Mouse (Mus musculus) retina, adult 2 months (tissue): ENCODE data around the gene Sfi1.
"Not testable (repeated sequence)": the region's sequence is repeated elsewhere in the genome, so short reads cannot be mapped to it uniquely, and the experiment has no call there.

Source experiments
- DNase-seq: peaks from one replicate; pipeline ENCODE4 v3.0.0-alpha.2; 2012; ENCODE audit warnings: low read depth, low spot score

The Sfi1 gene

DNA sequence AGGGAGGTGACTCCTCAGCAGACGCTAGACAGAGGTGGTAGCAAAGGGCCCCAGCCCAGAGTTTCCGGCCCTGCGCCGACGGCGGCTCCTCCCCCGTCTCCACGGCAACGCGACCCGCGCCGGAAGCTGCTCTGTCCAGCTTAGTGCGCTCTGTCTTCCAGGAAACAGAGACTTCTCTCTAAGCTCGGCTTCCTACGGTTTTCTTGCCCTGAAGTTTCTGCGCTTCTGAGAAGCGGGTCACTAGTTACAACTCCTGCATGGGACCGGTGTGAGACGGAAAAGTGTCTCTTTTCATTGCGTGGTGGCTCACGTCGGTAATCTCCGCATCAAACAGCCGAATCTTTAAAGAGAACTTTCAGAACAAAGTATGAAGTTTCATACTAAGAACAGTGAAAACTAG is at the start of gene Sfi1:
Sfi1 (minus strand) TSS at position 101 of the 400 bp plus-strand sequence.
- DNase-seq, result no peak

DNA sequence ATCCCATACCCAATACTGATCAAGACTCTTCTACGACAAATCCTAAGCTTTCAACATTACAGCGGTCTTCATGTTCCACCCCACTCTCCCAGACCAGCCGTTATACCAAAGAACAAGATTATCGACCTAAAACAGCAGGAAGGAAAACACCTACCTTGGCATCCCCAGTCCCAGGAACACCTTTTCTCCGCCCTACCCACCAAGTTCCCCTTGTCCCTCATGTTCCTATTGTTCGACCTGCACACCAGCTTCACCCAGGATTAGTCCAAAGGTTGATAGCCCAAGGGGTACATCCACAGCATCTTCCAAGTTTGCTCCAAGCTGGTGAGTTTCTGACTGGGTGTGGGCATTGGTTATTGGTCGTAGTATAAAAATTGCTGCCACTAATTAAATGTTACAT is 49.1 kb upstream of the Sfi1 start:
- no peak for DNase-seq

DNA sequence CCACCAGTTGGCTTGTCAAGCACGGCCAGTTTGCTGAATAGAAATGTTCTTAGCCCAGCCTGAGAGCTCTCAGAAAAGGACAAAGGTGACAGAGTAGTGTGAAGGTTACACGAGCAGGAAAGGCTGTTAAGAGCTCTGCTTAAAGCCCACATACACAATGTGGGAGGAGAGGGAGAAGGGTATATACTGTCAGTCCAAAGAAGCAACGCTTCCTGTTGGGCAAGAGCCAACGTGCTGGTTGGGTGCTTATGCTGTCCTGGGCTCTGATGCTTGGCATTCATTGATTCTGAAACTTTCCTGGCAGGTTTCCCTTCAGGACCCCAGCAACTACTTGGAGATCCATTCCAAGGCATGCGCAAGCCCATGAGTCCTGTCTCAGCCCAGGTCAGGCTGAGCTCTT is 42.0 kb upstream of the Sfi1 start:
- DNase-seq, result no peak

DNA sequence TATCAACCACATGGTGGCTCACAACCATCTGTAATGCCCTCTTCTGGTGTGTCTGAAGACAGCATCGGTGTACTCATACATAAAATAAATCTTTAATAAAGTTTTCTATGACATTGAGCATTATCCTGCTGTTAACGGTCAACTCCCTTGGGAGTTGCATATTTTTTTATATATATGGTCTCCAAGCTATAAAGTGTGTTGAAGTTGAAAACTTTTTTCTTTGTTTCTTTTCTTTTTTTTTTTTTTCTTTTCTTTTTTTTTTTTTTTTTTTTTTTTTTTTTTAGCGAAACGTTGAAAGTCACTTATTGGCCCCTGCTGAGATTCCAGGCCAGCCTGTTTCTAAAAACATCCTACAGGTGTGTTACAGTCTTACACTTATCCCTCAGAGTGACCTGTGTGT is 40.4 kb upstream of the Sfi1 start:
- no peak for DNase-seq

DNA sequence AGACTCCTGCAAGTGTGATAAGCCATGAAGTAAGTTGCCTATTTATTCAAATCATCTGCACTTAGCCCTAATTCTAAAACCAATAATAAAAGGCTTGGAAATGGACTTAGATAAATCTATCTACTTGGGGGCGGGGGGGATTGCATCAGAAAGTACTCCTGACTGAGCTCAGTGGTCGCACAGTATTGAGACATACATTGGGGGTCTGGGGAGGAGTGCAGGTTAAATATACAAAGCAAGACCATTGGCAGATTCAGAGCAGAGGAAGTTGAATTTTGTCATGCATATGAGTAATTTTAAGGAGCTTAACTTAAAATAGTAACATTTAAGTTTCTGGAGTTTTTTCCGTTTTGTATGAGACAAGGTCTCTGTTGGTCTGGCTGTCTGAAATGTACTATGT is 39.0 kb upstream of the Sfi1 start:
- no peak for DNase-seq

DNA sequence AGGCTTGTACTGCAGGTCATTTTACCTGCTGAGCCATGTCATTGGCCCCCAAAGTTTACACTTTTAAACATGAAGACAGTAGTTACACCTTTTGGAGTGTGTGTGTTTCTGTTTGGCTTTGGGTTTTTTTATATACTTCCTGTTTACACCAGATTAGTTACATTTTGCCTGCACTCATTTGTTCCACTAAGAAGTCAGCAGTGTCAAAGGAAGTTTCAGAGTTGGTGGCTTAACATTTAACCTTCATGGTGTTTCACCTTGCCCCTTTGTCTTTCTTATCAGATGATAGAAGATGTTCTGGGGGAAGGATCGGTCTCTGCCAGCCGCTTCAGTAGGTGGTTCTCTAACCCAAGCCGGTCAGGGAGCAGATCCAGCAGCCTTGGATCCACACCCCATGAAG is 33.9 kb upstream of the Sfi1 start:
- no peak for DNase-seq

DNA sequence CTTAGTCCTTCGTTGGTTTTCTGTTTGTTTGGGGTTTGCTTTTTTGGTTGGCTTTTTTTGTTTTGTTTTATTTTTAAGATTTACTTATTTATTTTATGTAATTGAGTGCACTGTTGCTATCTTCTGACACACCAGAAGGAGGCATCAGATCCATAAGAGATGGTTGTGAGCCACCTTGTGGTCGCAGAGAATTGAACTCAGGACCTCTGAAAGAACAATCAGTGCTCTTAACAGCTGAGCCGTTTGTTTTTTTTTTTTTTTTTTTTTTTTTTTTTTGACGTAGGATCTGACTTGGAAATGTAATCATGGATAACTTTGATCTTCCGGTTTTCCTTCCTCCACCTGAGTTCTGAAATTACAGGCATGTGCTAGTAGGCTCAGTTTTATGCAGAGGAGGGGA is 29.8 kb upstream of the Sfi1 start:
- DNase-seq, result no peak

DNA sequence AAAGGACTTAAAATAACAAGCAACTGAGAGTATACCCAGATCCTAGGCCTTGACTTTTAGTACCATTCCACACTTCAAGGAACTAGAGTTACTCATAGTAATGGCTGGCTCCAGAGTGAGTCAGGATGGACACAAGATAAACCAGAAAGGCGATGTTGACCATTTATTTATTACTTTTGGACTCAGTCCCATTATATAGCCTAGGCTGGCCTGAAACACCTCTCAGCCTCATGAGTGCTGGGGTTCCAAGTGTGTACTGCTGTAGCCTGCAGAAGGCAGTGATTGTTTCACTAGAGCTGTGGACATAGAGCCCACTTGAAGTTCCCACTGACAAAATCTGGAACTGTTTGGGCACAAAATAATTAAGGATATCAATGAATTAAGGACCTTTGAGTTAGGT is 19.3 kb upstream of the Sfi1 start:
- no peak for DNase-seq

DNA sequence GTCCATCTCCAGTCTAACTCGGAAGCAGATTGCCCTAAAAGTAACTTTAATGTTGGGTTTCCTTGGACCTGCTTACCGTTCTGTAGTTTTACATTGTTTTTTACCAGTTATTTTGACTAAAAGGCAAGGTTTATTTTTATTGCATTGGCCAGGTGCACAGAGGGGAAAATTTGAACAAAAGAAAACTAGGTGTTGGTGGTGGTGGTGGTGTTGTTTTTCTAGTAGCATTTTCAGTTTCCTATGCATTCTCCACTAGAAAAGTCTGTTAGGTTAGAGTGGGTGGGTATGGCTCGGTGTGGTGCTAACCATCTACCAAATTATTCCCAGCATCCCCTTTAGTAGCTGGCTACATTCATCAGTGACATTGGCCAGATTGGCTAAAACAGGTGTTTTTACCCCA is 13.5 kb upstream of the Sfi1 start:
- no peak for DNase-seq

DNA sequence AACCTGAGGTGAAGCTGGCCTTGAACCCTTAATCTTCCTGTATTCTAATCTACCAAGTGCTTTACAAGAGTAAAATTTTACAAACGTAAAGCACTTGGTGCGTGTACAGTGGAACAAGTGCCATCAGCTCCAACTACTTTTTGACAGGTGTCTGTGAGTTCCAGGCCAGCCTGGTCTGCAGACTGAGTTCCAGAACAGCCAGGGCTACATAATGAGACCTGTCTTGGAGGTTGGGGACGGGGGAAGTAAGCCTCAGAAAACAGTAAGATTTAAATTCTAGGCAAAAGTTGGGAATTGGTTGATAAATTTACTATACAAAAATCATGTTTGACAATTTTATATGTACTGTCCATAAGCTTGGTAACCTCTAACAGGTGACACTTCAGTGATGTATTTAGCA is 11.9 kb upstream of the Sfi1 start:
- no peak for DNase-seq

DNA sequence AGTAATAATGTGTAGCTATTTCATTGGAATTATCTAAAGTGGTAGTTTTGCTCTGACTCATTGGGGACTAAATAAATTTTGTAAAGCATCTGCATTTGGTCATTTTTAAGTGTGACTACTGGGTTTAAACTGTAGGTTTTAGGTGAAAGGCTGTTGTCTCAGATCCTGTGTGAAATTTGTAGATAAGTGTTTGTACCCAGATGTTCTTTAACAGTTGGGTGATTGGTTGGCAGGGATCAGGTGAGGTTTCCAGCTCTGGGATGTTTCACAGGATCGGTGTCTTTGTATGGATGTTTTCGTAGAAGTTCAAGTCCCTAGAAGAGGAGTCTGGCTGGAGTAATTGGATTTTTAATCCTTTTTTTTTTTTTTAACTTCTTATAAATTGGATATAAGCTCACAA is 10.5 kb upstream of the Sfi1 start:
- no peak for DNase-seq

DNA sequence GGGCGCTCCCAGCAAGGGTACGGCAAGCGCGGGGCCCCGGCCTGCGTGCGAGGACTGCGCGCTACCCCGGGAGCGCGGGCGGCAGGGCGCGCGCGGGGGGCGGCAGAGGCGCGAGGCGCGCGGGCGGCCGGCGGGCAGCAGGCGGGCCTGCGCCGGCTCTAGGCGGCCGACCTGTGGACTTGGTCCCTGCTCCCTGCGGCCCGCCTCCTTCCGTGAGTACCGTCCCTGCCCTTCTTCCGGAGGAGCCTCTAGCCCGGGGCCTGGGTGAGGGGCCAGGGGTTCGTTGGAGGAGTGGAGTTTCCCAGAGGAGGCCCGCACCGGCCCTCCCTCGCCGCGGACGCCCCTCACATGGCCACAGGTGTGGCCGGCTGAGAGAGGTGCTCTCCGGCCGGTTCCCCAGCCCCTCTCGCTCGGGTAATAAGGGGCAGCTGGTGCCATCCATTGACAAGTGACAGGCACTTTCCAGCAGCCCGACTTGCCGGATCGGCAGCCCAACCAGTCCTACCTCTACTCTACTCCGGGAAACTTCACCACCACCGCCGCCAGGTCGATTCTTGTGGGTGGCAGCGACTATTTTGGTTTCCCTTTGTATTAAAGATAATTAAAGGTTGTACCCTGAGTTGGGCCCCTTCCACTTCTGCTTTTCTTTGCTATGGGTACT is 9.6 kb upstream of the Sfi1 start:
- DNase-seq, result no peak

DNA sequence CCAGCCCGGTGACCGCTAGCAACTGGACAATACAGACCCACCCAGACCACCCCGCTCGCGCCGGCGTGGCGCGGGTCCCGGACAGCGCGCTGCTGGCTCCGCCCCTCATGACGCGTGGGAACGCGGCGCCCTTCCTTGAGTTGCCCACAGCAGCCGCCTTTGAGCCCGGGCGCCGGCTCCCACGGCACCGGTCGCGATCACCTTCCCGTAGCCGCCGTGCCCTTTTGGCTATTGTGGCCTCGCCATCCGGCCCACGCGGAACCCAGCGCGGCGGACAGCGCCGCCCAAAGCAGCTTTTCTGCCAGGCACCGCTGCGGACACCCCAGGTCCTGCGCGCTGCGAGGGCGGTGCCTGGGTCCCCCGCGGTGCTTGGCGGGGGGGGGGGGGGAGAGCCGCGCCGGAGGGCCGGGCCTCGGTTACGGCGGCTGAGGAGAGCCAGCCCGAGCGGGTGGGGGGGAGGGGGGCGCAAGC is 9.0 kb upstream of the Sfi1 start, which contains the start of gene Eif4enif1:
Eif4enif1 (plus strand) TSS at position 162 of the 471 bp plus-strand sequence.
- peak; percentile 77 for DNase-seq

DNA sequence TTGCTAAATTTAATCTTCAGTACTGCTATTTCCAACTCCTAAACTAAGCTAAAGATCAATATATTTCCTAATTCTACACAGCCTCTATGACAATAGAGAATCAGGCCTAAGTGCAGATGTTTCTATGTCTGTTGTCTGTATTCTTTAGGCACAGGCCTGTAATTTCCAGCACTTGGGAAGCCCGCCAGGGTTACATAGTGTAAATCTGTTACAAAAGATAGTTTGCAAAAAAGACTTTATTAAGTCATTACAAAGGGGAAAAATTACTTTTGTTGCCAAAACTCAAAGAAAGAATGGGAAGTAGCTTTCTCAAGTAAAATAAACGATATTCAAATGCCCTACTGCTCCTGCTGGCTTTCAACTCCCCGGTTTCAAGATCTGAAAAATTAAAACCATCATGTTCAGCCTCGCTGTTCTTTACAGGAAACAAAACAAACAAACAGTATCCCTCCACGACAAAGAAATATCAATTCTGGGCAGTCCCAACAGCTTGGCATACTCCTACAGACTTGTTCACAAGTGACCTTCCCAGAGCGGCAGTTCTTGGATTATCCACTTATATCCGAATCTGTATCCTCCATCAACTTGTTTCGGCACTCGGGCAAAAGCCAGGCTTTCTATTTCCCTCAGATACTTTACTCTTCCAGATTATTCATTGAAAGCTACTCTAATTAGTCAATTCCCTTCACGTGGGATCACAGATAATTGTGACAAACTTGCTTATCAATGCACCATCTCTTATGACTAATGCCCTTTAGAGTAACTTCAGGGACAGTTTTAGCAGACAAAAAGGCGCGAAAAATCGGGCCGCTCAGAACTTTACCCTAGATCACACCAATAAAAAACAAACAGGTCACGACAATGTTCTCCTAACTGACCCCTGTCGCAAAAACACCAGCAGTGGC is 8.3 kb upstream of the Sfi1 start:
- no peak for DNase-seq

DNA sequence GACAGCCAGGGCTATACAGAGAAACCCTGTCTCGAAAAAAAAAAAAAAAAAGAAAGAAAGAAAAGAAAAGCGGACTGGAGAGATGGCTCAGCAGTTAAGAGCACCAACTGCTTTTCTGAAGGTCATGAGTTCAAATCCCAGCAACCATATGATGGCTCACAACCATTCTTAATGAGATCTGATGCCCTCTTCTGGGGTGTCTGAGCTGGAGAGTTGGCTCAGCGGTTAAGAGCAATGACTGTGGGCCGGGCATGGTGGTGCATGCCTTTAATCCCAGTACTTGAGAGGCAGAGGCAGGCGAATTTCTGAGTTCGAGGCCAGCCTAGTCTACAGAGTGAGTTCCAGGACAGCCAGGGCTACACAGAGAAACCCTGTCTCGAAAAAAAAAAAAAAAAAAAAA is 7.4 kb upstream of the Sfi1 start:
- not testable (repeated sequence) for DNase-seq

DNA sequence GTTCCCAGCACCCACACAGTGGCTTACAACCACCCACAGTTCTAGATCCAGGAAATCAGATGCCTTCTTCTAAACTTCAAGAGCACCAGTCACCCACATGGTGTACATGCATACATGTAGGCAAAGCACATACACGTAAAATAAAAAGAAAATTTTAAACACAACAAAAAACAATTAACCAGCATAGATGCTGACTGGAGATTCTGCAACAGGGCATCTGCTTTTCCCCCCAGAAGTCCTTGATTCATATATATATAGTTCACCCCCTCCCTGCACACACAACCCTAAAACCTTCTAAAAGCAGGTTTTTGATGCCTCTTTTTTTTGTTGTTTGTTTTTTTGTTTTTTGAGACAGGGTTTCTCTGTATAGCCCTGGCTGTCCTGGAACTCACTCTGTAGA is 10.6 kb downstream of the Sfi1 start:
- not testable (repeated sequence) for DNase-seq

DNA sequence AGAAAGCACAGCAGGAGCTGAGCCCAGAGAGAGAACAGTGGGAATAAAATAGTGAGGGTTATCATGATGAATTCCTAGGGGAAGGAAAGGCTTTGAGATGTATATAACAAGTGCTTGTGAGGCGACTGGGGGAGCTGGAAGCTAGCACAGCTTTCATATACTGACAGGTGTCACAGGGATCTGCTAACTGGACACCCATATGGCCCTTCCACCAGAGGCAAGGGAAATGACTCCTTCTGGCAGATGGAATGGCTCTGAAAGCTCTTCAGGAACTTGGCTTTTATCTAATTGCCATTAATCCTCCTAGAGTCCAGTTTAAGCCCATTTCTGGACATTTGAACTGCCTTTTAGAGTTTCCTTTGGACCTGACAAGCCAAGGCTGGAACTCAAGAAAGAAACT is 11.3 kb downstream of the Sfi1 start:
- DNase-seq, result not testable (repeated sequence)

DNA sequence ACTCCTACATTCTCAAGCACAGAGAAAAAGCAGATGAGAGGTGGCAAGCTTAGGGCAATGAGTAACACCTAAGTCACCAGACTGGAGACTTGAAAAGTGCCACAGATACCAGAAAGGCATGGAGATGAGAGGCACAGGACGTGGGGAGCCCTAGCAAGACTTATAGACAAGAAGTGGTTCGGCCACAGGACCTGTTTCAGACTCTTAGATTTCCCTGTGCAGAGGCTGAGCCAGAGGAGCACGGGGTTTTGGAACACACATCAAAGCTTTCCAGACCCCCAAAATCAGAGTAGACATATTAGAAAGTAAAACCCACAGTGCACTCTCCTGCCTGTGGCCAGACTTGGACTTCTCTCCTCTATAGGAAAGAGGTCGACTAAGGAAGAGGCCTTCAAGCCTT is 12.0 kb downstream of the Sfi1 start:
- DNase-seq, result not testable (repeated sequence)

DNA sequence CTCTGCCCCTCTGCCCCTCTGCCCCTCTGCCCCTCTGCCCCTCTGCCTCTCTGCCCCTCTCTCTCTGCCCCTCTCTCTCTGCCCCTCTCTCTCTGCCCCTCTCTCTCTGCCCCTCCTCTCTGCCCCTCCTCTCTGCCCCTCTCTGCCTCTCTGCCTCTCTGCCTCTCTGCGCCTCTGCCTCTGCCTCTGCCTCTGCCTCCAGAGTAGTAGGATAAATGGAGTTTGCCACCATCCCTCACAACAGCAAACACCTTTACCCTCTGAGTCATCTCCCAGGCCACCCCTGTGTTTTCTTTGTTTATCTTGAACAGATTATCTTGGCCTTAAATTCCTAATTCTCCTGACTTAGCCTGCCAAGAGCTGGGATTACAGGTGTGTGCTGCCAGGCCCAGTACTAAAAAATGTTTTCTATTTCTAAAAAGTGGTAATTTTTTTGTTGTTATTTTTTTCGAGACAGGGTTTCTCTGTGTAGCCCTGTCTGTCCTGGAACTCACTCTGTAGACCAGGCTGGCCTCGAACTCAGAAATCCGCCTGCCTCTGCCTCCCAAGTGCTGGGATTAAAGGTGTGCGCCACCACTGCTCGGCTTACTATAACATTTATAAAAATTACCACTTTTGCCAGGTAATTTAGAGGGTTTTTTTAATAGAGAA is 12.6 kb downstream of the Sfi1 start:
- not testable (repeated sequence) for DNase-seq

DNA sequence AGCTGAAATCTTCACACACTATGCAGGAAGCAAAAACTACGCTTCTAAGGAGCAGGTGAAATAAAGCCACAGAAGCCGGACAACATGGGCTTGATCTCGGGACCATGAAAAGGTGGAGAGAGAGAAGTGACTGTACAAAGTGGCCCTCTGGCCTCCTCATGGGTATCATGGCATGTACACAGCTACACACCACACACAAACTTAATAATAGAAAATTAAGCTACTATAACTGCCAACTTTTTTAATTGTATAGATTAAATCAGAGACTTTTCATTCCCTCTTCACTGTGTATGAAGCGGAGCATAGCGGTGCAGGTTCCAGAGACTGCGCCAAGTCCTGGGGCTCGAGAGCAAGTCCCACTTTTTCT is 13.6 kb downstream of the Sfi1 start:
- DNase-seq, result not testable (repeated sequence)

DNA sequence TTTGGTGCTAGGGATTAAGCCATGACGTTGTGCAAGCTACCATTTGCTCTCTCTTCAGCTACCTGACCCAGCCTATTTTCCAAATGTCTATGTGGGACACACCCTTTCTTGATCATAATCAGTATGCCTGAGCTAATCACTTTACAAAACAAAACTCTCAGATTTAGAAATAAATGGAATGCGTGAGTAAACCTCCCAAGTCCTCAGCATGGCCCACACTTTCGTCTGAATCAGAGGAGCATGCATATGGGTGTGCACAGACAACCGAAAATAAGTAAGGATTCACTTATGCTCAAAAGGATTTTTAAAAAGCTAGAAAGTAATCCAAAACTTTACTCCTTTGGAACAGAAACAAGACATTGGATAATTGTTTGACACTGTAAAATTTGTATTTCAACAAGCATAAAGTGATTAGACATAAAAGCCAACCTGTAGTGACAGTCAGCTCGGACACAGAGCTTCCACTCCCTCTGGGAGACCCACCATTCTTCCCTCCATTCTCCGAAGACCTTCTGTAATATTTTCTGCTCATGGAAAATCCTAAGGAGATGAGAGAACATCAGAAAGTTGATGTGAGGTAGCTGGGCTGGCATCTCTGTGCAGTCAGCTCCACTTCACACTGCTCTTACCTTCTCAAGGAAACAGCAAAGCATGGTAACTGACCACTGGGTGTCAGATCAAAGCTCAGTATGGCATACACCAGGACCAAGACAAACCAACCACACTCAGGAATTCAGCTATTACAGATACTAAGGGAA is 14.1 kb downstream of the Sfi1 start:
- not testable (repeated sequence) for DNase-seq
